Mouse (Mus musculus) erythroblast, embryonic 14.5 days (primary cell): ENCODE results near the gene Fry.

Experiments used
- GATA1 ChIP-seq: IDR thresholded peaks from 2 replicates; pipeline ENCODE4 v1.6.1; 2012; ENCODE audit warnings: low read length, inconsistent platforms, mixed read lengths
- TAL1 ChIP-seq: IDR thresholded peaks from 3 replicates; pipeline ENCODE4 v1.6.1; 2012; ENCODE audit warnings: low read length, inconsistent platforms, mixed read lengths

- TF ChIP-seq TAL1 (no peak), GATA1 (no peak)
Measured at GRCm38 (mm10) chr5:150298969-150299368, 180.5 kb downstream of the Fry start.
